Mouse (Mus musculus): ENCODE data around the gene Gm17359.

The Gm17359 gene

DNA sequence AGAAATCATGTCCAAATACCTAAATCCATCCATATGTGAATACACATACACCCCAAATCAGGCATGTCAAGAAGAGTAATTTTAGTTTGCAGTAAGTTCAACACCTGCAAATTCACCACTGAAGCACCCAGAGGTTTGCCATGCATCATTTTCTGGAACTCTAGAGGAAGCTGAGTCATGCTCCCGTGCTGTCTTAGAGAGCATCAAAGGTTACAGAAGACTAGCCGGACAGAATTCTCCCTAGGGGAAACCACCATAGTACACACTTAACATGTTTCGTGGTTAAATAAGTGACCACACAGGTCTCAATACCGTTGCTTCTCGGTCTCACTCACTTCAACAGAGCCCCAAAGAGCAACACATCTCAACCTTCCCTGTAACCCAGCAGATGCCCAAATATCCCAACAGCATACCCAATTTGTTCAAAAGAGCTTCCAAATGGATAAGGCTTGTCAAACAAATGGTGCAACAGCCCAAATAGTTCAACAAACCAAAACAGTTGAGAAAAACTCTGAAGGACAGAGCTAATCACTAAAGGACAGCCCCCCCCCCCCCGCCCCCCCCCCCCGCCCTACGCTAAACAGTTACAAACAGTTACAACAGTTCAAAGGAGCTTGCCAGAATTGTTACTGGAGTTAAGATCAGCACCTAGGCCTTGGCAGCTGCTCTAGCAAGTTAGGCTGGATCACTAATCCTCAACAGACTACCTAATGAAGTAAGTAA lies at the start of gene Gm17359:
TSS of gene Gm17359 (plus strand) at position 618 of the 723 bp plus-strand sequence.
- in situ Hi-C loops (cut with MboI, MseI) = no loop called here

DNA sequence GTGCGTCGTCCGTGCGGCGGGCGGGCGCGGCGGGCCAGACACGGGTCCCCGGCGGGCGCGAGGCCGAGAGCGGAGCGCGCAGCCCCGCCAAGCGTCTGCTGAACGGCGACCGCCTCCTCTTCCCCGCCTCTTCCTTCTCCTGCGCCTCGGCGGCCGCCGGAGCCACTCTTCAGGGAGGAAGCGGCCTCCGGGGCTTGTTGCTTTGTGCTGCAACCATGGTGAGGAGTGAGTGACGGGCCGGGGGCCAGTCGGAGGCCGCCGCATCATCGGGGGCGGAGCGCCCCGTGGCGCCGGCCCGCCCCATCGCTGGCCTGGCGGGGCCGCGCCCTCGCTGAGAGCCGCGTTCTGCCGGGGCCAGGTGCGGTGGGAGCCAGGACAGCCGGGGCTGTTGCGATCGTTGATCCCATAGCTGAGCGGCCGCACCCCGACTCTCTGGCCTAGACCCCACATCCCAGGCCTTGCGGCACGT lies 49.3 kb upstream of the Gm17359 start:
- in situ Hi-C loops (cut with MboI, MseI) = loop anchor here (10.0 kb wide), 1 partner anchor 62 kb away; no protein-coding TSS in a partner anchor

DNA sequence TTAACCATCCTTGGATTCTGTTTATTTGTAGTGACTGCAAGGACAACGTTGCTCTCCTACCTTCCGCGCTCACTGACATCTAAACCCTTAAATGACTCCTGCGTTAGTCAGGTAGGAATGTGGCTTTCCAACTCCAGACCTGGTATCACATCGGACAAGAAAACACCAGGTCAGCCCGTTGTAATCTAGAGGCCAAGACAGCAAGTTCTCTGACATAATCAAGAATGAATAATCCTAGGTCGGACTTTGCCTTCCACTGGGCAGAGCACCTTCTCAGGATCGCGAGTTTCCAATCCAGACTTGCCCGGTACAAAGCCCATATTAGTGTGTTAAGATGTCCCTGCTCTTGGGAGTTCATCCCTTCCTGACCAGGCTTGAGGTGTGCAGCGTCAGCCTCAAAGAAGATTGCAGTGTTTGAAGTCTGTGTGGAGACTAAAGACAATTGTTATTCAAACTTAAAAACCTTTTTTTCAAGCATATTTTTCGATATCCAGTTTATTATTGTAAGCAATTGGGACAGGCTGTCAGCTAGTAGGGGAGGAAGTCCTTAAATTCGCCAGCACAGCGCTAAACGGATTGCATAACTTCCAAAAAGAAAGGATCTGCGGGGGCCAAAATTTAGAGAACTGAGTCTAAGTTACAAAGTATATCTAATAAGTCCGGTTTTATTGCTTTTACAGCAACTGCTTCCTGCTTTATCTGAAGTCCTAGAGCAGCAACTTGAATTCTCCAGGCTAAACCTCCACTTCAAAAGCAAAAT lies 48.6 kb upstream of the Gm17359 start:
- in situ Hi-C loops (cut with MboI, MseI) = loop anchor here (10.0 kb wide), 1 partner anchor 63 kb away; no protein-coding TSS in a partner anchor

DNA sequence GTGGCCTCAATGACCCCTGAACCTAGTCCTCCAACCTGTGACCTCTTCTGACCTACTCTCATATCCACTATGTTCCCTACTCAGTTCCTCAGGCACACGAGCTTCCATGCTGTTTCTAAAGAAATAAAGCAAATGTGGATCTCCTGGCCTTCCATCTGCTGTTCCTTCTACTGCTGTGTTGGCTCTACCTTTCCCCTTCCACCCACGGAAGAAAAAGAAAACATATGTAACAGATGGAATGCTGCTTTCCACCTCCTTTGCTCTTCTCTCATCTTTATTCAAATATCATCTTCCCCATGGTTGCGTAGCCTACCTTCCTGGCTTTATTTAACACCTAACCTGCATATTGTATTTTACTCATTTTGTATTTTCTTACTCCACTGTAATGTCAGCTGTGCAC lies 47.4 kb upstream of the Gm17359 start:
- in situ Hi-C loops (cut with MboI, MseI) = loop anchor here (10.0 kb wide), 1 partner anchor 64 kb away; no protein-coding TSS in a partner anchor

DNA sequence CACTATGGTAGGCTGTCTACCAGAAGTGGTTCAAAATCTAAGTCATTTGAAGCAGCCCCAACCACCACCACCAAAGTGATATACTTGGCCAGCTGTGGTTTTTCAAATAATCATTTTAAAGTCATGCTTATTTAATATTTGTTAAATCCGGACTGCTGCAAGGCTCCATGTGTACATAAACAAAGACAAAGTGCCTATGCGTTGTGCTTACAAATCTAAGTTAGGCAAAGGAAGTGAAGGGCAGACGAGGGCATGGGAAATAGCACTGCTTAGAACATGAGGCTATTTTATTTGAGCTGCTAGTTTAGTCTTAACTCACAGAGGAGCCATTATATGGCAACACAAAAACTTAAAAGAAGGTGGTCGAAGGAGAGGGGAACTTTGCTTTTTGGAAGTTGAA lies 43.4 kb upstream of the Gm17359 start:
- in situ Hi-C loops (cut with MboI, MseI) = no loop called here

DNA sequence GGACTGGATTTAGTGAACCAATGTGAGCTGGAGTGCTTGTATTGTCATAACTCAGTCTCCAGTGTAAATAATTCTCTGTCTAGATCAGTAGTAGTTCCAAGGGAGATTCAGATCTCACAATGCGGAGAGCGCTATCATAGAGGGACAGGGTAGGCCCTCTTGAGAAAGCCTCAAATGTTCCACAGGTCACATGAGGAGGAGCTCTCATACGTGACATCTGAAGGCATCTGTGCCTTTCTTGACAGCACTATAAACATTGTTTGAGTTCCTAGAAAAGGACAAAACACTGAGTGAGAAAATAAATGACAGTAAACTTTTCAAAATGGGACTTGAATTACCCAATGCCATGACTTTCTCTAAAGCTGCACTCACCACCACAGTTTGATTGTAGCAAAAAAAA lies 41.8 kb upstream of the Gm17359 start:
- in situ Hi-C loops (cut with MboI, MseI) = no loop called here

DNA sequence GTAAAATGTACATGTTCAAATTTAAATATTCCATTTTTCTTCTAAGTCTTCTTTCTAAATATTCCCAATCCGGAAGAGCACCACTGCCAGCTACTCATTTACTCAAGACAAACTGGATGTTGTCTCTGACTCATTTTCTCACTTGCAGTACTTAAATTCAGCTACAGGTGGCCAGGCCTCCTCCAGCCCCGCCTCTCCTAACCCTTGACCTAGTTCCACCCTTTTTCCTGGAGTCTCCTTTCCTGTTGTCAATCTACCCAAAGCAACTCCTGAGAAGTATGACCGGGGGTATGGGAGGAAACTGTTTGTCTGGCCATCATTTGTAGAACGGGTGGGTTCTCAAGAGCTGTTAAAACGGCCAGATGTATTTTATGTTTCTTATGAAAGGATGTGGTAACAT lies 40.4 kb upstream of the Gm17359 start:
- in situ Hi-C loops (cut with MboI, MseI) = no loop called here

DNA sequence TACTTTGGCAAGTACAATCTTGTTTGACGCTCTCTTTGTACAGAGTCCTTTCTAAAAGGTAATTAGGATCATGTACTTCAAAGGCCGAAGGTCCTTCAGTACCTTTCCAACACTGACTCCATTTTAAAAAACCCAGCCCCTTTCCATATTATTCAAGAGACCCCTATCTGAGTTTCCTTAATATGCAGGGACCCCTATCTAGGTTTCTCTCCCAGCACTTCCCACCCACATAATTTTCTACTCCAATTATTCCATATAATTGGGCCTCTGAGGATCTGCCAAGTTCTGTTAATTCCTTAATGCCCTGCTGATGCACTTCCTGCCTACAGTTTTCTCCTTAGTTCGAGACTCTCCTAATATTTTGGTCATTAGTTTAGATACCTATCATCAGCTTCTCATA lies 39.9 kb upstream of the Gm17359 start:
- in situ Hi-C loops (cut with MboI, MseI) = no loop called here

DNA sequence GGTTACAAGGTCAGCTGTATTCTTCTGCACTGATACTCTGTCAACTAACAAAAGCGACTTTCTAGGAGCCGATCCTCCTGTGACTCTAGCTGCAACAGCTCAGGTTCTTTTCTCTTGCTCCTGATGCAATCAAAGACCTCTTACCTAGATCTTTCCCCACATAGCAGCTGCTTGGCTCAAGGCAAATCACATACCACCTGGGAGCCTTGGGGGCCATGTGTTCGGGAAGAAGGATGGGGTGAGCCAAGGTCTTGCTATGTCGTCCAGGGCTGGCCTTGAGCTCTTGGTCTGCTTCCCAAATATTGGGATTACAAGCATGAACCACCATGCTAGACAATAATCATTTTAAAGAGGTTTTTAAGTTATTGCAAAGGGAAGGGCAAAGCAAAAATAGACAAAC lies 39.2 kb upstream of the Gm17359 start:
- in situ Hi-C loops (cut with MboI, MseI) = no loop called here

DNA sequence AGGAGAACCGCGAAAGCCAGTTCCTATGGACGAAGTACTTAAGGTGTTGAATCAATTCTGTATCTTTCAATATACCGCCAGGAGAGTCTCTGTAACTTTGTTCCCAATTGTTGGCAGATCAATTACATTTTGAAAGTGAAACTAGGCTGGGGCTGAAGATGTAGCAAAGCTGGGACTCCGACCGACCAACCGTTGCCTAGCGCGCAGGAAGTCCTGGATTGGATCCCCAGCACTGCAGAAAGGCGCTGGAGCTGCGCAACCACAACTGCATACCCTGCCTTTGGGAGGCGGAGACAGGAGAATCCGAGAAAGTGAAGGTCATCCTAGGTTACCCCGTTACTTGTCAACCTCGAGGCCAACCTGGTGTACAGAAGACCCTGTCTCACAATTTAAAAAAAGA lies 37.1 kb upstream of the Gm17359 start:
- in situ Hi-C loops (cut with MboI, MseI) = no loop called here

DNA sequence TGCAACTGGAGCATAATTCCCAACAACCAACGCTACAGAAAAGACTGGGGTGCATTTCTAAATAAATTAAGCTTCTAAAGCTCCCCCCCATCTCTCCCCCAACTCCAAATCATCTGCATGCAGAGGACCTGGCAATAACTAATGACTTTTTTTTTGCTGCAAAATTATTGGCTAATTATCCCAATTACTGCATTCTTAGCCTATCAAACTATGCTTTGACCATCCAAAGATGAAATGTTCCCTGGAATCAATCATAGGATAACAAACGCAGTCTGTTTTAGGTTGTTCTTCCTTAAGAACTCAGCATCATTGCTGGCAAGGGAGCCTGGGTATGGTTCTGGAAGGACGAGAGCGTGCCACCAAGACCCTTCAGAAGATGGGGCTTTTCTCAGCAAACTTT lies 27.9 kb upstream of the Gm17359 start:
- in situ Hi-C loops (cut with MboI, MseI) = no loop called here

DNA sequence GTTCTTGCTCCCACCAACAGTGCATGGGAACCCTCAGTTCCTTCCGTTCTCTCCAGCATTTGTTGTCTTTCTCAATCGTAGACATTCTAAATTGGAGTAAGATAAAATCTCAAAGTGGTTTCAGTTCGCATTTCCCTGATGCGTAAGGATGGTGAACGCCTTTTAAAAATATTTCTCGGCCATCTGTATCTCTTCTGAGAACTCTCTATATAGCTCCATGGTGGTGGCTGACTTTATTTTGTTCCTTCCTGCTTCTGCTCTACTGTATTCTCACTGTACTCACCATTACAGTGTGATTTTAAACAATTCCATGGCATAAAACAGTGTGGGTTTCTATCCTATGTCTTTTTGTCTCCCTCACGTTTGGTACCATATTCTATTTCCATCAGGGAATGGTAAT lies 26.3 kb upstream of the Gm17359 start:
- in situ Hi-C loops (cut with MboI, MseI) = no loop called here

DNA sequence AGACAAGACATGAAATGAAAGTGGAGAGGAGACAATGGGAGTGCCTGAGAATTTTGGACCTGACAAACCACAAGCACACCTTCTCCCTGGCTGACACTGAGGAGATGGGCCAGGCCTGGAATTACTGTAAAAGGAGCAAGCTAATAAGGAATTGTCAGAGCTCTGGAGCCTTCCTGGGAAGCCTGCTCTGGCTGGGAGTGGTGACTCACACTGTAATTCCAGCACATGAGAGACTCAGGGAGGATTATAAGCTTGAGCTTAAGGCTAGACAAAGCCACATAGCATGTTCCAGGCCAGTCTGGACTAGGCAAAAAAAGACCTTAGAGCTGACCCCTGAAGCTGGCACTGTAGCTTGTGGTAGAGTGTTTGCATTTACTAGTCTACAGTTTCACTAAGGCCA lies 24.6 kb upstream of the Gm17359 start:
- in situ Hi-C loops (cut with MboI, MseI) = no loop called here

DNA sequence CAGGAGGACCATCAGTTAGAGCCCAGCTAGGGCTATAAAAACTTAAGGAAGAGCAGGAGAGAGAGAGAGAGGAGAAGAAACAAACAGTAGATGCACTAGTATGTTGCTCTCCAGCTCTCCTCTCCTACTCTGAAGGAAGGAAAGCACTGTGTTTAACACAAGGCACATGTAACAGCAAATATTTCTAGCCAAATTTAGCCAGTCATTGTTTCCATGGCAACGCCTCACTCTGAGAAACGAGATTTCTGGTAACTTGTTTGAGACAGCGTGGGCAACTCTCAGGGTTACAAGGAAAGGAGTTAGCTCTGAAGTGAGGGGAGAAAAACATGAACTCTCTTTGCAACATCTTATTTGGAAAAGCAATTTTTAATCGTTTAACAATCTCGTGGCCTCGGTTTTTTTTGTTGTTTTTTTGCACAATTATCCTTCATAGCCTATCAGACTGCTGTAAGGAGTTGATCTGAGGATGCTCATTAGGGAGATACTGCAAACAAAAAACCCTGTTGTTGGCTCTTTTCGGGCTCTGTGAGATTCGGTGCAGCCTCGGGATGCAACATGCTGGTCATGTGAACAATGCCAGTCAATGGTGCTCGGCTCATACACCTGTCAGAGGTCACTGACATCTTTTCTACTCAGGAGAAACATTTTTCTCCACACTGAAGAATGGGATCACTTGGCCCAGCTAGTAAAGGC lies 22.3 kb upstream of the Gm17359 start:
- in situ Hi-C loops (cut with MboI, MseI) = no loop called here

DNA sequence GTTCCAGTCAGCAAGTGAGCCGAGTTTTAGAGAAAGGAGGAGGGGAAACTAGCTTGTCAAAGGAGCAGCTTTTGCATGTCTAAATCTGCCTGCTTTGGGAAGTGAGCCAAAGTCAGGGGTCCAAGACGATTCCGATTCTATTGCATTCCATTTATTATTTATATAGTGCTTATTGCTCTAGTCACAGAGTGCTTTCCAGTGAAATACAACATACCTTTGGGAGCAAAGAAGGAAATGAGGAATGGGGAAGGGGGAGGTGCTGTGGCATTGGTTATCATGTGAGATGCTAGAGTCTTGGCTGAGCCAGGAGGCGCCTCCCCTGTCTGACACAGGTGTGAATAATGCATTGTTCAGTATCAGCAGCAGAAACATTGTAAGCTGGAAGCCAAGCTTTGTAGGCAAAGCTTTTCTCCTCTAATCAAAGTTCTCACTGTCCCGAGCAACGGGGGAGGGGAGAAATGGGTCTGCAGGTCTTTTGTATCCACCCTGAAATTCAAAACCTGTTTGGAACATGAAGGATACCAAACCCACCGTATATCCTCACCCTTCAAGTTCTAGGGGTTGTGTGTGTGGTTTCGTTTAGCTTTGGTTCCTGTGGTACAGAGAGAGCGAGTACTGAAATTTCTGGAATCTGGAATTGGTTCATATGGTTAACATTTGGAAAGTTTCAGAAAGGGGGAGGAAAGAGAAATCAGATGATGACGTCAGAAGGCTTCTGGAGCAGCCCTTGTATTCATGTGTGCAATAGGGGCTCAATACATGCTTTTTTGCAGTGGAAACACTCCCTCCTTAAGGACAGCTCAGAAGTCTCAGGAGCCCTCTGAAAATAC lies 11.5 kb upstream of the Gm17359 start:
- in situ Hi-C loops (cut with MboI, MseI) = no loop called here

DNA sequence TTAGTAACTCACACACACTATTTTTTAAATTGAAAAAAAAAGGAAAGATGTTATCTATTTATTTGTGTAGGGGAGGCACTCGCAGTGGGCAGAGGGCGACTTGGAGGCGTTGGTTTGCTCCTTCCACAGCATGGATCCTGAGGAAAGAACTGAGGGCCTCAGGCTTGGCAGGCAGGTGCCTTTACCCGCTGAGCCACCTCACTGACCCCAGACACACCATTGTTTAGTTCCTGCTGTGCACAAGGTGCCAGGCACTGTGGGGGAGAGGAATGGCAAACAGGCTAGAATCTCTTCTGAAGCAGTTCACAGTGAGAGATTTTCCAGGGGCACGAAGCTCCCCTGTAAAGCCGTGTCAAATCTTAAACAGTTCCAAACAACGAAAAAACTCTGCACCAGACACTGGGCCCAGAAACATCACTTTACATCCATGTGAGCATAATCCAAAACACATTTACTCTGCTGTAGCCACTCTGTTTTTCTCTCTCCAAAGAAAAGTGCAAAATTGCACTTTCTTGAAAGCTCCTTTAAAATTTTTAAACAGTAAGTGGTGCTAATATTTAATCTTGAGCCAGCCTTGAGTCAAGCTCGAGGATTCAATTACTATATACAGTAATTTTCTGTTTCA lies 6.7 kb upstream of the Gm17359 start:
- in situ Hi-C loops (cut with MboI, MseI) = no loop called here

DNA sequence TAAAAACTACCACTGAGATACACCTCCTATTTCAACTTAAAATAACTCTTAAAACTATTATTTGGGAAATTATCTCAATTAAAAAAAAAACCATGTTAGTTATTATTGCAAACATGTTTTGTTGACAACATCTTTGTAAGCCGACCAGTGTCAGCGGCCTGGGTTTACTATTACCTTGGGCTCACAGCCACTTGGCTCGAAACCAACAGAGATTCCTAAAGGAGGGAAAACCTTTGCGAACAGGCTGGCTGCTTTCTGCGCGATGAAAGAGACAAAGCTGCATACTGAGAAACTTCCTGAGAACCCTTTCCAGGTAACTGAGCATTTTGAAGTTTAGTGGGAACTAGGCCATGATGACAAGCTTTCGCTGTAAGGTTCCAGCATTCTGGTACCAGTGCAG lies 3.4 kb upstream of the Gm17359 start:
- in situ Hi-C loops (cut with MboI, MseI) = no loop called here

DNA sequence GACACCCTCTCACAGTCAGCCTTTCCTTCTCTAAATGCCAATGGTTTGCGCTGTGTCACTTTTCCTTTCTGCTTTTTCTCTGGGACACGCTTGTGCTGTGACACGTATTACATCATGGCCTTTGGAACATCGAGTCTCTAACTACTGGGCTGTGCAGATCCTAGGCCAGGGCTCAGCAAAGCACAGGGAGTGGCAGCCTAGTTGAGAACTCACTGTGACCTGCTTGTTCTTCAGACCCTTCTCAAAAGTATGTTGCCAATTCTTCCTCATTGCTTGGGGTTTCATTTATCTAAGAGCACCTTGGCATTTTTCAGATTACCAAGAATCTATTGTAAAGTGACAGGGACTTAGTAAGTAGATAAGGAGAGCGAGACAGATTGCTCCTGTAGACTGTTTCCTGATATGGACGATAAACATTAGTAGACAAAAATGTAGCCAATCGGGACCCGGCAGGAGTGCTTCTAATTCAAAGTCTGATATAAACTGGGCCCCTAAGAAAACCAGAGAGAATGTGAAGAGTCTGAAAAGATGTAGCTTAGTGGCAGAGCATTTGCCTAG lies 2.7 kb upstream of the Gm17359 start:
- in situ Hi-C loops (cut with MboI, MseI) = no loop called here

DNA sequence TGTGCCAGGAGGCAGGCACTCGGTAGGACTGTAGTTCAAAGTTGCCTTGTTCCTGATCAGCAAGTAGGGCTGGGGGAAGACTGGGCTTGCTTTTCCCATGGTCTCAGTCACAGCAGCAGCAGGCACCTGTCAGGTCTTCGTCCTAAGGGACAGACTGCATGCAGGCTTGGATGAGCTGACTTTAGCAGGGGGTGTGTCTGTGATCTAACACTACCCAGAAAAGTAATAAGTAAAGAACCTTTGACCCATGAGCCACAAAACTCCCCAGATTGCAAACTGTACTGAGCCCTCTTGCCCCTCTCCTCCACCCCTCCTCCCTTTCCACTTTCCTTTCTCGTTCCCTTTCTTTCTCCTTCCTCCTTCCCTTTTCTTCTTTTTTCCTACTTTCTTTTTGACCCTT lies 4.3 kb downstream of the Gm17359 start:
- in situ Hi-C loops (cut with MboI, MseI) = loop anchor here (10.0 kb wide), 1 partner anchor 224 kb away; the partner anchor contains the start of gene Fnip2

DNA sequence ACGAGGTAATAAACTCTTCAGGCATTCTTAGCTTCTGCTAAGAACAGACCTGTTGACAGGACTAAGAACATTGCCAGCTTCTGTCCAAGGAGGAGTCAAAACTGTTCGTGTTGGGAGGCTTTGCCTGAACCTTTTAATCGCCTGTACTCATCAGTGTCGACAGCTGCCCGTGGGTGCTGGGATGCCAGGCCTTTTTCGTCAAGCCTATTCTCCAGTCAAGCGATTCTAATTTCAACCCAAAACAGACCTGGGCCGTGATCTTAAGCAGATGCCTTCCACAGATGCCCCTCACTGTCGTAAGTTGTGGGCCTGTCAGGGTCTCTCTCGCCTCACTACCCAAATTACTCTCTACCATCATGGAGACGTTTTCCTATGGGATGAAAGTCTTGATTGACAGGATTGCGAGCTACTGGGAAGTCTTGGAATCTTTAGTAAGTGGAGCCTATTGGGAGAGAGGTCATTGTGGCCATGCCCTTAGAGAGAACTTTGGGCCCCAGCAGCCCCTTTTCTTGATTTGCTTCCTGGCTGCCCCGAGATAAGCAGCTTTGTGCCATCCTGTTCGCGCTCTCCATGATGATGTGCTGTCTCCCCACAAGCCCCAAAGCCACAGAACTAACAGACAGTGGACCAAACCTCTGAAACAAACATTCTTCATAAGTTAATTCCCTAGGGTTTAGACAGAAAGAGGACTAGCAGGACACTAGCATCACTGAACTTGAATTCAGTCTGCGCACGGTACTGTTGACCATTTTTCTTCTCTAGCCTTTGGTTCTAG lies 6.7 kb downstream of the Gm17359 start:
- in situ Hi-C loops (cut with MboI, MseI) = loop anchor here (10.0 kb wide), 1 partner anchor 222 kb away; the partner anchor contains the start of gene Fnip2
